Mouse (Mus musculus): ENCODE measurements around the gene Mdh2. TPM values are rescaled to one million over a fixed set of nuclear protein-coding genes. Genes with fewer than 3 reads are reported as not detected.

Mdh2 gene
- polyA plus RNA-seq (2021) = 1,249 TPM

- ATAC-seq (peak; percentile 94), DNase-seq (ENCODE audit: low read depth, low spot score) (peak; percentile 100)
- in situ Hi-C loops (cut with MboI; ENCODE audit: low pct_unique_long_range_greater_than_20kb) = no loop called here
- ChIA-PET CTCF (interaction anchor here (1.2 to 1.4 kb wide), 2 partner anchors 149 to 227 kb away, joined by 4 read pairs; no protein-coding TSS in a partner anchor), POLR2A (interaction anchor here (1.3 kb wide), 1 partner anchor 11 kb away, joined by 6 read pairs; no protein-coding TSS in a partner anchor)
- no peaks in the 10 kb centered on the region for H3K27me3 ChIP-seq
- no peak for TF ChIP-seq CTCF (IDR thresholded peaks at IDR 0.05)
These were observed at the start of gene Mdh2 for GRCm38 (mm10) chr5:135778471-135779445. TSS of gene Mdh2 (plus strand) at chr5:135778480.

GRCm38 (mm10) chr5:135729351-135729750, 48.9 kb upstream of the Mdh2 start:
- ATAC-seq (no peak), DNase-seq (ENCODE audit: low read depth, low spot score) (no peak)
- POLR2A ChIA-PET = no interaction called here
- CTCF ChIA-PET = interaction anchor here (0.8 to 2.8 kb wide), 3 partner anchors 15 to 99 kb away, joined by 3 to 8 read pairs (median 4); no protein-coding TSS in a partner anchor
- no peaks in the 10 kb centered on the region for H3K27me3 ChIP-seq
- TF ChIP-seq CTCF (IDR thresholded peaks at IDR 0.05) = no peak
- in situ Hi-C loops (cut with MboI; ENCODE audit: low pct_unique_long_range_greater_than_20kb) = no loop called here

GRCm38 (mm10) chr5:135730278-135730677, 48.0 kb upstream of the Mdh2 start:
- in situ Hi-C loops (cut with MboI; ENCODE audit: low pct_unique_long_range_greater_than_20kb) = no loop called here
- TF ChIP-seq CTCF (IDR thresholded peaks at IDR 0.05) = no peak
- DNase-seq (ENCODE audit: low read depth, low spot score) (no peak), ATAC-seq (no peak)
- CTCF ChIA-PET = interaction anchor here (1.2 to 2.8 kb wide), 2 partner anchors 16 kb away, joined by 5 to 8 read pairs; no protein-coding TSS in a partner anchor
- H3K27me3 ChIP-seq = no peaks in the 10 kb centered on the region
- POLR2A ChIA-PET = no interaction called here

- no peak for TF ChIP-seq CTCF (IDR thresholded peaks at IDR 0.05)
- in situ Hi-C loops (cut with MboI; ENCODE audit: low pct_unique_long_range_greater_than_20kb) = no loop called here
- CTCF ChIA-PET = interaction anchor here (1.2 to 2.8 kb wide), 3 partner anchors 15 to 101 kb away, joined by 3 to 8 read pairs (median 5); no protein-coding TSS in a partner anchor
- POLR2A ChIA-PET = no interaction called here
- DNase-seq (ENCODE audit: low read depth, low spot score) (no peak), ATAC-seq (no peak)
- H3K27me3 ChIP-seq = no peaks in the 10 kb centered on the region
These were observed 47.4 kb upstream of the Mdh2 start for GRCm38 (mm10) chr5:135730916-135731315.

GRCm38 (mm10) chr5:135731322-135731721, 47.0 kb upstream of the Mdh2 start:
- in situ Hi-C loops (cut with MboI; ENCODE audit: low pct_unique_long_range_greater_than_20kb) = no loop called here
- H3K27me3 ChIP-seq = no peaks in the 10 kb centered on the region
- ChIA-PET POLR2A (interaction anchor here (1.1 kb wide), 1 partner anchor 17 kb away, joined by 3 read pairs; no protein-coding TSS in a partner anchor), CTCF (interaction anchor here (1.2 to 2.8 kb wide), 3 partner anchors 15 to 101 kb away, joined by 3 to 8 read pairs (median 5); no protein-coding TSS in a partner anchor)
- TF ChIP-seq CTCF (IDR thresholded peaks at IDR 0.05) = no peak
- ATAC-seq (no peak), DNase-seq (ENCODE audit: low read depth, low spot score) (no peak)

GRCm38 (mm10) chr5:135733071-135733470, 45.2 kb upstream of the Mdh2 start:
- ATAC-seq (no peak), DNase-seq (ENCODE audit: low read depth, low spot score) (no peak)
- TF ChIP-seq CTCF (IDR thresholded peaks at IDR 0.05) = no peak
- in situ Hi-C loops (cut with MboI; ENCODE audit: low pct_unique_long_range_greater_than_20kb) = no loop called here
- H3K27me3 ChIP-seq = no peaks in the 10 kb centered on the region
- CTCF ChIA-PET = no interaction called here
- POLR2A ChIA-PET = interaction anchor here (1.8 kb wide), 1 partner anchor 9 kb away, joined by 7 read pairs; no protein-coding TSS in a partner anchor

GRCm38 (mm10) chr5:135734057-135734680, 44.1 kb upstream of the Mdh2 start:
- CTCF ChIA-PET = interaction anchor here (1.6 to 1.7 kb wide), 2 partner anchors 10 to 104 kb away, joined by 3 to 6 read pairs; no protein-coding TSS in a partner anchor

GRCm38 (mm10) chr5:135735741-135736140, 42.5 kb upstream of the Mdh2 start:
- no peak for TF ChIP-seq CTCF (IDR thresholded peaks at IDR 0.05)
- DNase-seq (ENCODE audit: low read depth, low spot score) (no peak), ATAC-seq (no peak)
- ChIA-PET POLR2A (no interaction called here), CTCF (interaction anchor here (0.9 to 1.7 kb wide), 3 partner anchors 11 to 120 kb away, joined by 3 to 6 read pairs (median 3); no protein-coding TSS in a partner anchor)
- H3K27me3 ChIP-seq = no peaks in the 10 kb centered on the region
- in situ Hi-C loops (cut with MboI; ENCODE audit: low pct_unique_long_range_greater_than_20kb) = no loop called here

More at GRCm38 (mm10) chr5:135734057-135734680, 44.1 kb upstream of the Mdh2 start:
- DNase-seq (ENCODE audit: low read depth, low spot score) (no peak), ATAC-seq (no peak)
- H3K27me3 ChIP-seq = no peaks in the 10 kb centered on the region
- in situ Hi-C loops (cut with MboI; ENCODE audit: low pct_unique_long_range_greater_than_20kb) = no loop called here
- POLR2A ChIA-PET = interaction anchor here (0.5 to 1.8 kb wide), 2 partner anchors 10 to 31 kb away, joined by 4 to 7 read pairs; no protein-coding TSS in a partner anchor
- TF ChIP-seq CTCF (IDR thresholded peaks at IDR 0.05) = no peak

- ChIA-PET CTCF (interaction anchor here (1.3 kb wide), 1 partner anchor 26 kb away, joined by 3 read pairs; no protein-coding TSS in a partner anchor), POLR2A (no interaction called here)
- in situ Hi-C loops (cut with MboI; ENCODE audit: low pct_unique_long_range_greater_than_20kb) = no loop called here
These were observed 41.7 kb upstream of the Mdh2 start for GRCm38 (mm10) chr5:135736544-135736943.

GRCm38 (mm10) chr5:135737154-135737553, 41.1 kb upstream of the Mdh2 start:
- H3K27me3 ChIP-seq = no peaks in the 10 kb centered on the region
- POLR2A ChIA-PET = no interaction called here
- no peak for ATAC-seq
- CTCF ChIA-PET = no interaction called here
- TF ChIP-seq CTCF (IDR thresholded peaks at IDR 0.05) = no peak
- no peak for DNase-seq (ENCODE audit: low read depth, low spot score)
- in situ Hi-C loops (cut with MboI; ENCODE audit: low pct_unique_long_range_greater_than_20kb) = no loop called here

More at GRCm38 (mm10) chr5:135736544-135736943, 41.7 kb upstream of the Mdh2 start:
- TF ChIP-seq CTCF (IDR thresholded peaks at IDR 0.05) = no peak
- H3K27me3 ChIP-seq = no peaks in the 10 kb centered on the region
- DNase-seq (ENCODE audit: low read depth, low spot score) (no peak), ATAC-seq (no peak)

All from Patski (cell line).